Mouse (Mus musculus) embryo, embryonic 10 days (tissue): ENCODE measurements at regions not wholly inside any gene's neighbourhood (a gene's known extent, or its start where the extent isn't known, plus 50 kb on each side); places are given as distances from the start of the nearest gene placed in this dataset.

ENCODE experiments used
- DNase-seq: peaks from one replicate; pipeline ENCODE4 v3.0.0-alpha.2; 2015; ENCODE audit warnings: low spot score

GRCm38 (mm10) chr3:146337429-146337828 lies 67.0 kb upstream of the Ssx2ip start:
- no peak for DNase-seq

- peak; percentile 40 for DNase-seq
Measured at GRCm38 (mm10) chr3:146337861-146338281, 66.6 kb upstream of the Ssx2ip start.

GRCm38 (mm10) chr3:146338445-146338844 lies 66.0 kb upstream of the Ssx2ip start:
- DNase-seq = no peak

- DNase-seq = no peak
Measured at GRCm38 (mm10) chr3:146340316-146341055, 64.0 kb upstream of the Ssx2ip start.

GRCm38 (mm10) chr3:146341652-146342340 lies 62.6 kb upstream of the Ssx2ip start:
- DNase-seq = no peak

GRCm38 (mm10) chr3:146342727-146343126 lies 61.7 kb upstream of the Ssx2ip start:
- DNase-seq = no peak

- peak; percentile 79 for DNase-seq
Measured at GRCm38 (mm10) chr3:146343649-146344401, 60.6 kb upstream of the Ssx2ip start.

GRCm38 (mm10) chr3:146344402-146345025 lies 59.9 kb upstream of the Ssx2ip start:
- DNase-seq = no peak

- peak; percentile 89 for DNase-seq
Measured at GRCm38 (mm10) chr3:146345308-146345780, 59.1 kb upstream of the Ssx2ip start.

- no peak for DNase-seq
Measured at GRCm38 (mm10) chr3:146345946-146346345, 58.5 kb upstream of the Ssx2ip start.

GRCm38 (mm10) chr3:146347311-146347710 lies 57.1 kb upstream of the Ssx2ip start:
- no peak for DNase-seq

- DNase-seq = no peak
Measured at GRCm38 (mm10) chr3:146348921-146349320, 55.5 kb upstream of the Ssx2ip start.

GRCm38 (mm10) chr3:146349393-146349792 lies 55.0 kb upstream of the Ssx2ip start:
- no peak for DNase-seq

GRCm38 (mm10) chr3:146350126-146350525 lies 54.3 kb upstream of the Ssx2ip start:
- no peak for DNase-seq

- DNase-seq = no peak
Measured at GRCm38 (mm10) chr3:146351468-146351867, 53.0 kb upstream of the Ssx2ip start.

- peak; percentile 11 for DNase-seq
Measured at GRCm38 (mm10) chr3:146352187-146352586, 52.3 kb upstream of the Ssx2ip start.

GRCm38 (mm10) chr3:146353961-146354360 lies 50.5 kb upstream of the Ssx2ip start:
- DNase-seq = no peak
